Mouse (Mus musculus) megakaryocyte, embryonic 14.5 days (primary cell): ENCODE measurements around the gene Sf3b3. TPM values are rescaled to one million over a fixed set of nuclear protein-coding genes. Genes with fewer than 3 reads are reported as not detected.

ENCODE experiments used
- H3K27me3 ChIP-seq: replicated peaks from 2 replicates; pipeline ENCODE3; 2012; ENCODE audit warnings: inconsistent platforms
- H3K36me3 ChIP-seq: replicated peaks from 2 replicates; pipeline ENCODE3; 2012; ENCODE audit warnings: low read length, inconsistent platforms, mixed read lengths
- H3K4me1 ChIP-seq: 2 replicates; pipeline ENCODE4 v1.6.1; 2012; ENCODE audit warnings: inconsistent platforms
- H3K4me3 ChIP-seq: replicated peaks from 2 replicates; pipeline ENCODE3; 2012; ENCODE audit warnings: moderate library complexity, mild to moderate bottlenecking, inconsistent platforms
- H3K9me3 ChIP-seq: 2 replicates; pipeline ENCODE4 v1.6.1; 2012; ENCODE audit warnings: inconsistent platforms
- FLI1 ChIP-seq: IDR thresholded peaks from 2 replicates; pipeline ENCODE4 v1.6.1; 2012; ENCODE audit warnings: low read length, inconsistent platforms, mixed read lengths
- GATA1 ChIP-seq: IDR thresholded peaks from 3 replicates; pipeline ENCODE4 v1.6.1; 2012; ENCODE audit warnings: mixed read lengths, low read length, inconsistent platforms, borderline replicate concordance
- polyA plus RNA-seq: library from polyadenylated mRNA; stranded (reverse); fragments of >175 nt; gene quantifications from 2 replicates; pipeline ENCODE4 v1.2.3, GENCODE M21; 2012; ENCODE audit warnings: low replicate concordance; ENCODE audit not compliant: insufficient read depth

The Sf3b3 gene
- polyA plus RNA-seq, 1 experiment: 3.4 TPM

DNA sequence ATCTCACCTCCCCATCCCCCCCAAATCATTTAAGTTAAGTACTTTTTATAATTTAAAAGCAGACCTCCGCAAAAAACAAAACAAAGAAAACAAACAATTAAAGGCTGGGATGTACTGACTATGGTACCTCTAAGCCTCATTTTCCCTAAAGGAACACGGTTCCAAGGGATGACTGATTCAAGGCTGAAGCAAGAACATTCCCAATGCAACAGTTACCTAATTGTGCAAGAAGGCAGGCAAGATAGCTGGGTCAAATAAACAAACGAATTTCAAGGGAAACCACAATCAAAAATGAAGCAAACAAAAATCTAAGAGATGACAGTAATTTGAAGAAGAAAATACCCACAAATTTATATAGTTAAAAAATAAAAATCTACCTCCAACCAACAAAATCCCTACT, 24.6 kb downstream of the Sf3b3 start:
- H3K9me3 ChIP-seq: no peaks in the 10 kb centered on the region
- no peaks in the 10 kb centered on the region for H3K27me3 ChIP-seq
- peaks cover 100% of the 10 kb centered on the region for H3K36me3 ChIP-seq
- H3K4me3 ChIP-seq: no peak overlapping the region
- TF ChIP-seq FLI1: no peak
- TF ChIP-seq GATA1: no peak
- peaks cover 22% of the 10 kb centered on the region for H3K4me1 ChIP-seq

DNA sequence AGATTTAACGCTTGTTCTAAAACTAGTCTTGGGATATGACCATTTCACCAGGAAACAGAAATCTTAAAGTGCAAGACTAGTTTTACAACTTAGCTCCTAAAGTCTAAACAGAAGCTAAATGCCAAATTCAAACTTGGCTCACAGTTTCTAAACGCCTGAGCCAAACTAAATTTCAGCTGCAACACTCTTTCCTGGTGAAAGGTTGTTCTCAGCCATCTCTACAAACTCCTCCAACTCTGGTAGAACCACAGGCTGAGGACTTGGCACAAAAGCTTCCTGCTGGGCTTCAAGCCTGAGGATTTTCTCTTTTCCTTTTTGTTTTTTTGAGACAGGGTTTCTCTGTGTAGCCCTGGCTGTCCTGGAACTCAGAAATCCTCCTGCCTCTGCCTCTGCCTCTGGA, 26.3 kb downstream of the Sf3b3 start:
- Histone ChIP-seq H3K4me3 (no peak overlapping the region), H3K36me3 (peaks cover 100% of the 10 kb centered on the region), H3K9me3 (no peaks in the 10 kb centered on the region), H3K4me1 (peaks cover 31% of the 10 kb centered on the region), H3K27me3 (no peaks in the 10 kb centered on the region)
- no peak for TF ChIP-seq FLI1
- no peak for TF ChIP-seq GATA1

DNA sequence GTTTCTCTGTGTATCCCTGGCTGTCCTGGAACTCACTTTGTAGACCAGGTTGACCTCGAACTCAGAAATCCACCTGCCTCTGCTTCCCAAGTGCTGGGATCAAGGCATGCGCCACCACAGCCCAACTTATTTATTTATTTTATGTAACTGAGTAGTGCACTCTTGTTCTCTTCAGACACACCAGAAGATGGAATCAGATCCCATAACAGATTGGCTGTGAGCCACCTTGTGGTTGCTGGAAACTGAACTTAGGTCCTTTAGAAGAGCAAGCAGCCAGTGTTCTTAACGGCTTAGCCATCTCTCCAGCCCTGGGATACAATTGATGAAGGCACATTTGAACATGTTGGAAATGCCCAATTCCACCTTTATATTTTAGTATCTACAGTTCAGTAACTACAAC, 28.0 kb downstream of the Sf3b3 start:
- H3K9me3 ChIP-seq: no peaks in the 10 kb centered on the region
- H3K36me3 ChIP-seq: peaks cover 100% of the 10 kb centered on the region
- no peak overlapping the region for H3K4me3 ChIP-seq
- no peak for TF ChIP-seq GATA1
- TF ChIP-seq FLI1: no peak
- no peaks in the 10 kb centered on the region for H3K27me3 ChIP-seq
- peaks cover 47% of the 10 kb centered on the region for H3K4me1 ChIP-seq

DNA sequence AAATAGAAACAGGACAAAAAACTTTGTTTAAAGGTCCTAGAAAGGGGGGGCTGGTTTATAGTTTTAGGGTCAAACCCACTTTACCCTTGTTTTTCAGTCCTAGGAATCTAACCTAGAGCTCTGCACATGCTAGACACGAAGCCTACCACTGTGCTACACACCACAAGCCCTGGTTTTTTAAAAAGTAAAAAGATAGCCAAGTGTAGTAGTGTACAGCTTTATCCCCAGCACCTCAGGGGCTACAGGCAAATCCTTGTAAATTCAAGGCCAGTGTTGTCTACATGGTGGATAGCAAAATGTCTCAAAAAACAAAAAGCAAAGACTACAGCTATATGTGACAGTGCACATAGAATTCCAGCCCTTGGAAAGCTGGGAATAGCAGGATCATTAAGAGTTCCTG, 29.6 kb downstream of the Sf3b3 start:
- Histone ChIP-seq H3K4me1 (peaks cover 63% of the 10 kb centered on the region), H3K36me3 (peaks cover 100% of the 10 kb centered on the region), H3K27me3 (no peaks in the 10 kb centered on the region), H3K9me3 (no peaks in the 10 kb centered on the region), H3K4me3 (no peak overlapping the region)
- TF ChIP-seq FLI1 (no peak), GATA1 (no peak)

DNA sequence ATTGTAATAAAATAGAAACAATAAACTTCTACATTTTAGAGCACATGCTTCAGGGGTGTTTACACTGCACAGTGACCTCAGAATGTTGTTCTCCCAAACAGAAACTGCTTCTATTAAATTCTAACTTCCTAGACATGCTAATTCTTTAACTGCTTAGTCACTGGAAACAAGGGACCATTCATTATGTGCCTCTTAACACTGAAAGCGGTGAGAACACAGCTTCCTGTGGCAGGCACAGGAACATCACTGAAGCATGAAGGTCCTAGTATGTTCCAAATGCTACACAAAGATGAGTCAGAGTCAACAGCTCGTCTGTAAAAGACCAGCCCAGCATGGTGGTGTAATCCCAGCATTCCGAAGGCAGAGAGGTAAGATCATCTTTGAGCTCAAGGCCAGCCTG, 31.3 kb downstream of the Sf3b3 start:
- TF ChIP-seq GATA1 (no peak), FLI1 (no peak)
- H3K36me3 ChIP-seq: peaks cover 100% of the 10 kb centered on the region
- no peaks in the 10 kb centered on the region for H3K27me3 ChIP-seq
- H3K9me3 ChIP-seq: no peaks in the 10 kb centered on the region
- peaks cover 71% of the 10 kb centered on the region for H3K4me1 ChIP-seq
- no peak overlapping the region for H3K4me3 ChIP-seq

DNA sequence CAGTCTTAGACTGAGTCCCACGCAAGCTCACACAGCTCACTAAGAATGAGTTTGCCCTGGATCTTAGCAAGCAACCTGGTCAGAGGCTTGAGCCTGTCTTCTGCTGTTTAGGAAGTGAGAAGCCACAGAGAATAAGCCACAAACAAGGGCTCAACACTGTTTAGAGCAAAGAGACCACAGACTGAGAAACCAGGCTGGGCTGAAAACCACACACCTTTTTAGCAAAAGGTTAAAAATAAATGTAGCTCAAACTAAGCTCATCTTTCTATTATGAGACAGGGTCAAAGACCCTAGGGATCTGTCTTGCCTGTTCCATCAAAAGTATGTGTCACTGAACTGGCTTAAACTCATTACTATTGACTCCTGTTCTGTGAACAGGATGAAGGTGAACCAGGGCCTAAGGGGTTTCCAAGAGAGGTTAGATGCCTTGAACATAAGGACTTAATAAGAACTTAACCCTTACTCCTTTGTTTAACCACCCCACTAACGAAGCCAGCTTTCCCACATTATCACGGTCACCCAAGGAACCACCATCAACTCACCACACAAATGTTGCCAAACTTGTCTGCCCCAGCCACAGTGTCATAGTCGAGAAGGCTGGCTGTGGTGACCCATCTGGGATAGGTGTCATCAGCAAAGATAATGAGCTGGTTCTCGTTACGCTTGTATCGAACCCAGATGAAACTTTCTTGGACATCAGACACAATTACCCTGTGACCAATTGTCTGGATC, 33.3 kb downstream of the Sf3b3 start:
- H3K9me3 ChIP-seq: no peaks in the 10 kb centered on the region
- TF ChIP-seq FLI1: no peak
- no peak for TF ChIP-seq GATA1
- H3K4me1 ChIP-seq: peaks cover 80% of the 10 kb centered on the region

DNA sequence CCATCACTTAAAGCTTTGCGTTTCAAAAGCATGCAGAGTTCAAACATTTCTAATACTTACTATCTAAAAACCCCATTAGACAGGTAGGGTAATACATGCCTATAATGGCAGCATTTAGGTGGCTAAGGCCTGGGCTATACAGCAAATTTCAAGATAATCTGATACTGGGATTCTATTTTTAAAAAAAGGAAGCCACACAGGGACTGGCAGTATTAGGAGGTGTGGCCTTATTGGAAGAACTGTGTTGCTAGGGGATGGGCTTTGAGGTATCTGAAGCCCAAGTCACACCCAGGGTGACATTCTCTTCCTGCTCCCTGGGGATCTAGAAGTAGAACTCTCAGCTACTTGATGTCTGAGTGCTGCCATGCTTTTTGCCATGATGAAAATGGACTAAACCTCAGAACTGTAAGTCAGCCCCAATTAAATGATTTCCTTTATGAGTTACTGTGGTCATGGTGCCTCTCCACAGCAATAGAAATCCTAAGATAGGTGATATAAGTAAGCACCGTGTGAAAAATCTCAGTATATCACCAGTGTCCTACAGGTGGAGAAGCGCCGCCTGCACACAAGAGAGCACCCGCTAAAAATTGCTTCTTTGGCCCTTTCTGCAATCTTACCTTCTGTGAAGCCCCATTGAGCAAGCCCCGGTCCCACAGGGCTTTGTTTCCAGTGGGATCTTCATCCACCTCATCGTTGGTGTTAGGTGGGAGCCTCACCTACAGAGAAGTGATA, 34.1 kb downstream of the Sf3b3 start:
- H3K36me3 ChIP-seq: peaks cover 91% of the 10 kb centered on the region
- H3K27me3 ChIP-seq: no peaks in the 10 kb centered on the region
- H3K4me3 ChIP-seq: no peak overlapping the region
- no peak for TF ChIP-seq FLI1
- no peak for TF ChIP-seq GATA1
- no peaks in the 10 kb centered on the region for H3K9me3 ChIP-seq
- H3K4me1 ChIP-seq: peaks cover 73% of the 10 kb centered on the region

More for the DNA sequence above, 33.3 kb downstream of the Sf3b3 start:
- Histone ChIP-seq H3K36me3 (peaks cover 98% of the 10 kb centered on the region), H3K27me3 (no peaks in the 10 kb centered on the region), H3K4me3 (no peak overlapping the region)

DNA sequence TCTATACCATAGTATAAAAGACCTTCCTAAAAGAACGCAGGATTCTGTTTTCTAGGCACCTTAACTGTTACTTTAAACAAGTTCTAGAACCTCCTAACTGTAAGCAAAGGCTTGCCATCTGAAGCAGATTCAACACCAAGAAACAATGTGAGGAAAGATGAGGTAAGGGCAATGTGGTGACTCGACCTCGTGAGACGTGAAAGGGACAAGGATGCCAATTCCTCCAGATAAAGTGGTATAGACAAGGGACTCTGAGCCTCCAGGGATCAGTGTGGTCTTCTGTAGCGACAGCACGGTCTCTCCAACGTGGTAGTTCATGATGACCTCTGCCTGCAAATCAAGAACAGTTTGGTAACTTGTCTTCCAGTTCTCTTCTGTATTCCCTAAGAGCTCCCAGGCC, 34.8 kb downstream of the Sf3b3 start:
- H3K4me1 ChIP-seq: peaks cover 71% of the 10 kb centered on the region
- H3K36me3 ChIP-seq: peaks cover 84% of the 10 kb centered on the region
- H3K9me3 ChIP-seq: no peaks in the 10 kb centered on the region
- TF ChIP-seq FLI1 (no peak), GATA1 (no peak)
- H3K4me3 ChIP-seq: no peak overlapping the region
- H3K27me3 ChIP-seq: no peaks in the 10 kb centered on the region

DNA sequence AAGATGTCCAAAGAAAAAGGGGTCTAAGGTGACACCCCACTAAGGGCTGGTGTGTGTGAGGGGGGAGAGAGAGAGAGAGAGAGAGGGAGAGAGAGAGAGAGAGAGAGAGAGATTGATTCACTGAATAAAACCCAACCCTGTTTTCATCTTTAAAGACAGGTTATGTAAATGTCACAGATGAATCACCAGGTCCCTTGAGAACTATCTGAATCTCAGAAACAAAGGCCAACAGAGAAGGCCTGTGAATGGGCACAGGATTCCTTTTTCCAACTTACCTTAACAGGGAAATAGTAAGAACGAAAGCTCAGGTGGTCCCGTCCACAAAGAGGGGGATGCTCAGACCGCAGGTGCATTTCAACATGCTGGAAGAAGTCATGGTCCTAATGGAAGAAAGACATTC, 35.5 kb downstream of the Sf3b3 start:
- Histone ChIP-seq H3K9me3 (no peaks in the 10 kb centered on the region), H3K4me3 (no peak overlapping the region), H3K36me3 (peaks cover 77% of the 10 kb centered on the region), H3K27me3 (no peaks in the 10 kb centered on the region), H3K4me1 (peaks cover 70% of the 10 kb centered on the region)
- no peak for TF ChIP-seq GATA1

DNA sequence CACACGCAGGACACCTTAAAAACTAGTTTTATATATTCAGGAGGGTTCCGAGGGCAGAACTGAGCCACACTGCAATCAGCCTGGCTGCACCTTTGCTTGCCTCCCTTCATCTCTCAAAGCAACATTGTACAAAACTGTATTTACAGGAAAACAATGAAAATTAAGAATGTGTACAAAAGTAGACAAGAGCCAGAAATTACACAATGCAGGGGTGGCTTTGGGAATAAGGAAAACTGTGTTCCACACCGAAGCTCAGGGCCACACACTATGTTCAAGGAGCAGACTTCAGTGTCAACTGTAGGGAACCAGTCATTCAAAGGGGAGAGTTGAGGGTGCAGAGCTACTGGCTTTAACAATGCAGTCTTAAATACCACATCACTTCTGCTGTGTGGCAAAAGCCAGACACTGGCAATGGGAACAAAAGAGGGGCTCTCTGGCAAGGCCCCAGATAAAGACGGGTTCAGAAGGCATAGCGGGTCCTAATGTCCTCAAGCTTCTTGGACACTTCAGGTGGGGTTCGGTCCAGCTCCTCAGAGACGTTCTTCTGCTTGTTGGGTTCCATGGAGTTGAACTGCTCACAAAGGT, 36.0 kb downstream of the Sf3b3 start:
- peaks cover 72% of the 10 kb centered on the region for H3K36me3 ChIP-seq
- H3K4me3 ChIP-seq: no peak overlapping the region
- H3K9me3 ChIP-seq: no peaks in the 10 kb centered on the region
- TF ChIP-seq GATA1 (no peak), FLI1 (no peak)
- peaks cover 65% of the 10 kb centered on the region for H3K4me1 ChIP-seq
- no peaks in the 10 kb centered on the region for H3K27me3 ChIP-seq
